Mouse (Mus musculus) kidney, embryonic 16.5 days (tissue): ENCODE results near the gene St5. TPM values are rescaled to one million over a fixed set of nuclear protein-coding genes. Genes with fewer than 3 reads are reported as not detected.

Experiments used
- ATAC-seq: fragments of 200-750 bp; cut with Nextera tagmentation; 2 replicates; pipeline ENCODE4 v1.8.0; 2017; ENCODE audit warnings: moderate TSS enrichment; ENCODE audit not compliant: low FRiP score, low TSS enrichment
- H3K27ac ChIP-seq: fragments of 300-500 bp; sonication (generic); 2 replicates; pipeline ENCODE4 v1.5.1; 2014; ENCODE audit warnings: low read length
- H3K27me3 ChIP-seq: fragments of 300-500 bp; sonication (generic); 2 replicates; pipeline ENCODE4 v1.6.1; 2014; ENCODE audit warnings: low read length, control low read depth, mixed read lengths; ENCODE audit not compliant: insufficient read depth
- H3K36me3 ChIP-seq: fragments of 300-500 bp; sonication (generic); 2 replicates; pipeline ENCODE4 v1.6.1; 2014; ENCODE audit warnings: low read length, control low read depth, mixed read lengths; ENCODE audit not compliant: insufficient read depth
- H3K4me1 ChIP-seq: fragments of 300-500 bp; sonication (generic); 2 replicates; pipeline ENCODE4 v1.6.1; 2014; ENCODE audit warnings: low read length, control low read depth, mixed read lengths; ENCODE audit not compliant: insufficient read depth
- H3K4me2 ChIP-seq: fragments of 300-500 bp; sonication (generic); replicated peaks from 2 replicates; pipeline ENCODE4 v1.6.1; 2014; ENCODE audit warnings: low read depth, low read length
- H3K4me3 ChIP-seq: fragments of 300-500 bp; sonication (generic); 2 replicates; pipeline ENCODE4 v1.5.1; 2014; ENCODE audit warnings: mild to moderate bottlenecking, low read length
- H3K9ac ChIP-seq: fragments of 300-500 bp; sonication (generic); replicated peaks from 2 replicates; pipeline ENCODE4 v1.6.1; 2014; ENCODE audit warnings: low read length
- H3K9me3 ChIP-seq: fragments of 300-500 bp; sonication (generic); 2 replicates; pipeline ENCODE4 v1.6.1; 2016; ENCODE audit warnings: low read length, control low read depth
- WGBS: fragments of 180-500 bp; shearing (Covaris S2); extraction: QIAGEN DNeasy Blood & Tissue Kit; methylation state at CpG from one replicate; pipeline ENCODE4 v1.1.7; 2014; 5-methylcytosine and 5-hydroxymethylcytosine counted together
- polyA plus RNA-seq: library from polyadenylated mRNA; unstranded; fragments of >200 nt; fragmentation: Nextera tagmentation; extraction: Ambion mirVana; gene quantifications from 2 replicates; pipeline ENCODE4 v1.2.1, GENCODE M21; 2015

The St5 gene
- polyA plus RNA-seq, 1 experiment from 2014 or later: 38.0 TPM

DNA sequence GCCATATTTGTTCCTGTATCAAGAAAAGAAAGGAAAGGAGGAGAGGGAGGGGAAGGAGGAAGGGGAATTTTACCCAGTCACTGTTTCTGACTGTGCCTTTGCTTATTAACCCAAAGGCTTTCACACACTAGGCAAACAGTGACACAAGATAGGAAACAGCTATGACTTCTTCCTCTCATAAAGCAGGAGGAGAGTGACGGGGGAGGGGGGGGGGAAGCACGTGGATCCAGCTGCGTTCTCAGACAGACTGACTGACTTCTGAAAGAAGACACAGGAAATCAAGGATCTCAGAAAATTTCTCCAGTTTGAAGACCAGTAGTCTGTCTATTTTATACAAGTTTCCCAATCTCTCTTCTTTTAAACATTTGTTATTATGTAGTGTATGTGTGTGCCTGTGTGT is 56.8 kb downstream of the St5 start:
- WGBS: 37% methylated on average over 3 of the region's 3 CpGs
- Histone ChIP-seq H3K27ac (no peak overlapping the region), H3K27me3 (no peaks in the 10 kb centered on the region), H3K4me3 (no peak overlapping the region), H3K4me2 (no peak overlapping the region), H3K36me3 (0 out of 2 replicates have a peak, but pooled peaks cover 3% of the 10 kb centered on the region), H3K4me1 (peaks cover 5% of the 10 kb centered on the region; the same call in 1 of the 2 replicates), H3K9me3 (no peaks in the 10 kb centered on the region), H3K9ac (no peak overlapping the region)
- no peak for ATAC-seq

DNA sequence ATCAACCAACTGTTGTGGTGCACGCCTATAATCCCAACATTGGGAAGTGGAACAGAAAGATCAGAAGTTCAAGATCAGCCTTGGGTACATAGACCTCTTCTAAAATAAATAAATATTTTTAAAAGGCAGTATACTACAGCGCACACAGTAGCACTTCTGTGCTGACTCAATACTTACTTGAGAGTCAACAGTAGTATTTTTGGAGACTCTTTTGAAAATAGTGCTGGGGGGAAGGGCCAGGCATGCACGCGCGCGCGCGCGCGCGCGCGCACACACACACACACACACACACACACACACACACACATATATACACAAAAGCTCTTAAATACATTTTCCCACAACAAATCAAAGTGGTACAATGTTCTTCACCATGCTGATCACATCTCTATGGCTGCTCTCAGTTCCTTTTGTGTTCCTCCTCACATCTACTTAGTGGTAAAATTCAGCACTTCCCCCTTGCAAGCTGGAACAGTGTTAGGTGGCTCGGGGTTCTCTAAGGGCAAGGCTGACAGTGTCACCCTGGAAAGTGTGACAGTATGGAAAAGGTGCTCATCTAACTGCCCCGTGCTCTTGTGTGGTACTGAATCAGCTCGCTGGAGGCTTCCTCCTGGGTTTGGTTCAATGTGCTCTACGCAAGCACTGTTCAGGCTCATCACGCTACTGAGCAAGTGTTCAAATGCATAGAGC is 60.0 kb downstream of the St5 start:
- Histone ChIP-seq H3K27me3 (no peaks in the 10 kb centered on the region), H3K4me1 (peaks cover 11% of the 10 kb centered on the region; the same call in 1 of the 2 replicates), H3K9ac (no peak overlapping the region), H3K36me3 (0 out of 2 replicates have a peak, but pooled peaks cover 3% of the 10 kb centered on the region), H3K4me3 (no peak overlapping the region), H3K27ac (no peak overlapping the region), H3K4me2 (no peak overlapping the region), H3K9me3 (no peaks in the 10 kb centered on the region)
- no peak for ATAC-seq
- 97% methylated on average over 18 of the region's 18 CpGs for WGBS

DNA sequence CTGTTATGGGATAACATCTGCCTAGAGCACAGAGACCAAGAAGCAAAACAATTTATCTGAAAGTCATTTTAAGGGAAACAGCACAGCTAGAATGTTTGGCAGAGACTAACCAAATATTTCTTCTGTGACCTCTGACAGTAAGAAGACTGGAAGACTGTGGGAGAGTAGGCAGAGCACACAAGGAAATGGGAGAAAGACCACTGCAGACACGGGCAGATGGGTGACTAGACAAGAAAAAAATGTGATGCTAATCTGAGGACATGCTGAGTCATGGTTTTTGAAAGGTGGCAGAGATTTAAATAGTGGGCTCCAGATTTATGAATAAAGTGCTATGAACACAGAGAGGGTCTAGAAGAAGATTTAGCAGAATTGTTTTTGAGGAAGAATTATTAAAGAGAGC is 61.4 kb downstream of the St5 start:
- H3K4me1 ChIP-seq: peaks cover 11% of the 10 kb centered on the region; the same call in 1 of the 2 replicates
- H3K27ac ChIP-seq: peak overlapping the region; percentile 3; the same call in 1 of the 2 replicates
- ATAC-seq: no peak
- no peak overlapping the region for H3K9ac ChIP-seq
- H3K4me3 ChIP-seq: no peak overlapping the region
- WGBS: 14% methylated on average over 1 of the region's 1 CpGs
- H3K4me2 ChIP-seq: no peak overlapping the region
- H3K27me3 ChIP-seq: no peaks in the 10 kb centered on the region
- 0 out of 2 replicates have a peak, but pooled peaks cover 3% of the 10 kb centered on the region for H3K36me3 ChIP-seq
- H3K9me3 ChIP-seq: no peaks in the 10 kb centered on the region

DNA sequence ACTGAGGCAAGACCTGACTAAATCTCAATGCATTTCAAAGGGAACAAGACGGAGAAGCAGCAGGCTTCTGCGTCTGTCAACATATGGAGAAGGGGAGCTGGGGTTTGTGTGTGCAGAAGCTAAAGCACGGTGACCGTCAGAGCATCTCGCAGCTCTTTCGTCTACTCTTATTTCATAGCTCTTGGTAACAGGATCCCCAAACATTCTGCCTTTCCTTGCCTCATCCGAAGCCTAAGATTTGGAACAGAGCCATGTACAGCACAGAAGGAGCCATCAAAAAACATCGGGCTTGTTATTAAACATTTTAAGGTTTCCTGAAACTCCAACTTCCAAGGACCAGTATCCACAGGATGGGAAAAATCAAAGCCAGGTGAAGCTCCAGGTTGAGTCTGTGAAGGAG is 62.3 kb downstream of the St5 start:
- no peak overlapping the region for H3K27ac ChIP-seq
- no peak overlapping the region for H3K4me3 ChIP-seq
- no peak for ATAC-seq
- H3K4me1 ChIP-seq: peaks cover 11% of the 10 kb centered on the region; the same call in 1 of the 2 replicates
- no peaks in the 10 kb centered on the region for H3K27me3 ChIP-seq
- H3K9ac ChIP-seq: no peak overlapping the region
- 0 out of 2 replicates have a peak, but pooled peaks cover 3% of the 10 kb centered on the region for H3K36me3 ChIP-seq
- WGBS: 46% methylated on average over 8 of the region's 8 CpGs
- no peak overlapping the region for H3K4me2 ChIP-seq
- H3K9me3 ChIP-seq: no peaks in the 10 kb centered on the region

DNA sequence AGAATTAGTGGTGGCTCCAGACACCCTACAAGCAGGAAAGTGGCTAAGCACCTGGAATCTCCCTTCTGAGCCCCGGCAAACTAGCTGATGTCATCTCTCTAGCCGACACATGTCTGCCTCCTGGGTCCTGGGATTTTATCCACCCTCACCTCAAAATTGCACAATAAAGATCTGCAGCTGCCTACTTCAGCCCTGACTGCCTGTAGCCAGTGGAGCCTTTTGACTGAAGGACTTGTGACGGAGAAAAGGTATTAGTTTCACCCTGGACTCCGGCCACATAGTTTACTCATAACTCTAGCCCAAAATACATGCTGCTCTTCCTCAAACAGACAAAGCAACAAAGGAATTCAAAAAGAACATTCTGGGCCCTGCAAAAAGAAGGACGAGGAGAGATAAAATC is 66.0 kb downstream of the St5 start:
- Histone ChIP-seq H3K9ac (no peak overlapping the region), H3K36me3 (no peaks in the 10 kb centered on the region), H3K27me3 (no peaks in the 10 kb centered on the region), H3K4me3 (no peak overlapping the region), H3K4me1 (peaks cover 11% of the 10 kb centered on the region; the same call in 1 of the 2 replicates), H3K27ac (no peak overlapping the region), H3K9me3 (no peaks in the 10 kb centered on the region), H3K4me2 (no peak overlapping the region)
- 66% methylated on average over 5 of the region's 5 CpGs for WGBS
- ATAC-seq: no peak

DNA sequence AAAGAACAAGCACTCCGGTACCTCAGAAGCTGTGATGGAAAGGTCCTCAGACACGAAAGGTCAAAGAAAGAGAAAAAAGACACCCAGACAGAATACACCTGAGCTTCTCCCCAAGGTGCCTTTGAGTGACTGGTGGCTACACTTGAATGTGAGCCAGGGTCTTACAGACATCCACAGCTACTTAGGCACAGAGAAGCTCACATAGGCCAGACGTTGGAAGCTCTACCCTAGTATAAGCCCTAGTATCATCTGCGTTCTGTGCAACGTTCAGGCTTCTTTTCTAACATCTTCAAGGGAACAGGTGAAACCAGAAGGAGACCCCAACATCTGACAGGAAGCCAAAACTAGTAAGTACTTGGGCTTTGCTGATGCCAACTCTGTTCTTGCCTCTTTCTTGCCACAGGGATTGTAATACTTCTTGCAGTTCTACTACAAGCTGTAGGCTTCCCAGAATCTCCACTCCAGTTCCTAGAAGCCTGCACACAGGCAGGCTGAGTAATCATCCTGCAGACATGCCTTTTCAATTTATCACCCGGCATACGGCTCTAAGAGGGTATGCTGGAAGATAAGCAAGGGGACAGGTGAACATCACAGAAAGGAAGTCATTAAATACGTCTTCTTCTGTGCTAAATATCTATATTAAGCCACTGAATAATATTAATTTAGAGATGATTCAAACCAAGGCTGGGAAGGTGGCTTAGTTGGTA is 67.2 kb downstream of the St5 start:
- no peaks in the 10 kb centered on the region for H3K36me3 ChIP-seq
- H3K27ac ChIP-seq: no peak overlapping the region
- ATAC-seq: no peak
- H3K9ac ChIP-seq: no peak overlapping the region
- WGBS: 88% methylated on average over 8 of the region's 8 CpGs
- peaks cover 3% of the 10 kb centered on the region; the same call in 1 of the 2 replicates for H3K4me1 ChIP-seq
- H3K9me3 ChIP-seq: no peaks in the 10 kb centered on the region
- H3K27me3 ChIP-seq: no peaks in the 10 kb centered on the region
- no peak overlapping the region for H3K4me3 ChIP-seq
- H3K4me2 ChIP-seq: no peak overlapping the region

DNA sequence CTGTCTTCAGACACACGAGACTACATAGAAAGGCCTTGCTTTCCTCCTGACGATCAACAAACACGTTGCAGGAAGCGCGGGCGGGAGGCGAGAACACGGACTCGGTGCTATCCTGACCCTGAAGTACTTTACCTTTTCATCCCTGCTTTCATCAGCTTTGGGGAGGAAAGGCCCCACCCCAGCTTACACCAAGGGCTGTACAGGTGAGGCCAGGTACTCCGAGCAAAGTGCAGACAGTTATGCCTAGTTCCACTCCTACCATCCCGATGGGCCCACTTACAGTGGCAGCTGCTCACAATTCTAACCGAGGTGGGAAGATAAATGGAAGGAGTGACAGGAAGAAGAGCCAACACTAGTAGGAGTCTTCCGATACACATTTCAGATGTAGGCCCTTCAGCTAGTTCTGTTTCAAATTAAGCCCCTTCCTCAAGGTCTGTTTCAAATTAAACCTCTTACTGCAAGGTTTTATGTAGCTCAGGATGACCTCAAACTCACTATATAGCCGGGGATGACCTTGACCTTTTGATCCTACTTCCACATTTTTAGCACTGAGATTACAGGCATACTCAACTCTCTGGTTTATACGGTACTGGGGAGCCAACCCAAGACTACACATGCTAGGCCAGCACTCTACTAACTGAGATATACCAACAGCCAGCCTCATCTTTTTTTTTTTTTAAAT is 69.9 kb downstream of the St5 start:
- no peaks in the 10 kb centered on the region for H3K36me3 ChIP-seq
- H3K27ac ChIP-seq: no peak overlapping the region
- H3K4me1 ChIP-seq: peaks cover 6% of the 10 kb centered on the region; the same call in 1 of the 2 replicates
- H3K4me3 ChIP-seq: no peak overlapping the region
- ATAC-seq: no peak
- H3K4me2 ChIP-seq: no peak overlapping the region
- H3K9me3 ChIP-seq: no peaks in the 10 kb centered on the region
- H3K9ac ChIP-seq: no peak overlapping the region
- H3K27me3 ChIP-seq: no peaks in the 10 kb centered on the region
- WGBS: 83% methylated on average over 15 of the region's 15 CpGs

DNA sequence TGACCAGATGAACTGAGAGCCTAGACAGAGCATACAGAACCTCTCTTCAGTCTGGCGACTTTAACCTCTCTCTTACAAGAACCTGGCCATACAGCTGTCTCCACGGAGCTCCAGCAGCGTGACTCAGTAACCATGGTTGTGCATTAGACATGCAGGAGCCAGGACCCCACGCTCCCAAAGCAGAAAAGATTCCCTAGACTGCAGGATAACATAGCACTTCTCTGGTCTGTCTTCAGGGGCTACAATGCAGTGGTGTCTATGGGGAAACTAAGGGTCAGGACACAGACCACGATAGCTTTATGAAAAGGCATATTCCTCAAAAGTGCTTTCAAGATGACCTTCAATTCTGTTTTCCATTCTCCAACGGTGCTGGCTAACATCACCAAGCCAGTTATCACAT is 72.1 kb downstream of the St5 start:
- no peak overlapping the region for H3K4me3 ChIP-seq
- no peaks in the 10 kb centered on the region for H3K36me3 ChIP-seq
- H3K9ac ChIP-seq: no peak overlapping the region
- no peaks in the 10 kb centered on the region for H3K27me3 ChIP-seq
- 0 out of 2 replicates have a peak overlapping the region, but pooled peaks have one; percentile 8 for H3K27ac ChIP-seq
- H3K4me2 ChIP-seq: no peak overlapping the region
- peaks cover 6% of the 10 kb centered on the region; the same call in 1 of the 2 replicates for H3K4me1 ChIP-seq
- WGBS: 71% methylated on average over 6 of the region's 6 CpGs
- ATAC-seq: no peak
- no peaks in the 10 kb centered on the region for H3K9me3 ChIP-seq

DNA sequence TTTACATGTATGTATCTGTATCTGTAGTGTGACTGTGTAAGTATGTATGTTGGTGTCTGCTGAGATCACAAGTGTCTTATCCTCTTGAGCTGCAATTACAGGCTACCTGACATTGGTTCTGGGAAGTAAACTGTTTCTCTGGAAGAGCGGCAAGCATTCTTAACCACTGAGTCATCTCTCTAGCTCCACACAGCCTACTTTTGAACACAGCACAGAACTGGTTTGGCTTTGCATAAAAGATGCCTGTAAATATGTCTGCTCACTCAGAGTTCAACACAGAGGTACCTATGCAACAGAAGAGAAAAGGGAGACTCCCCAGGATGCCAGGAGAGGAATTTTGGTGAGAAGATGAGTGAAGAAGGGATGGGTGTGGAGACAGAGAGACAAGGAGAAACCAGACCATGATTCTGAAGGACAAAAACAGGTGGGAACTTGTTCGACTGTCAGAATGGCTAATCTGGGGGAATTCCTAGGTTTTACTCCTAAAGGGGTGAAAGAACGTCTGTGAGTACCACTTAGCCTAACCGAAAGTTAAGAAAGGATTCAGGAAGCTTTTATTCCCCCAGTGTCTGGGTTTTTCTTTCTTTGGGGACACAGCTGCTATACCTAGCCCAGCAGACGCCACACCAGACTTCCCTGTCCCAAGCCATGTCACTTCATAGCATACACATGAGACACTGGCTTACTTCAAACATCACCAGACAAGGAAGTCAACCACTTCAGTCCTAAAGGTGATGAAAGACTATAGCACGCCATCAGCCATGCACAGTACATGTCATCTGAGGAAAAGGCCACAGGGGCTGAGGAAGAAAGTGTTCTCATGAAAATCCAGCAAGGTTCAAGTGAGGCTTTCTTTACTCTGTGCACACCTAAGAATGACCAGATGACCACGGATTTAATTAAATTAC is 73.3 kb downstream of the St5 start:
- Histone ChIP-seq H3K4me1 (peaks cover 6% of the 10 kb centered on the region; the same call in 1 of the 2 replicates), H3K27ac (0 out of 2 replicates have a peak overlapping the region, but pooled peaks have one; percentile 9), H3K4me2 (no peak overlapping the region), H3K4me3 (no peak overlapping the region), H3K27me3 (no peaks in the 10 kb centered on the region), H3K9ac (no peak overlapping the region), H3K36me3 (no peaks in the 10 kb centered on the region), H3K9me3 (no peaks in the 10 kb centered on the region)
- ATAC-seq: no peak
- 83% methylated on average over 7 of the region's 7 CpGs for WGBS
